Mouse (Mus musculus) lung, postnatal 25 days (tissue): Measurements from ENCODE around the gene Pmepa1.

Source experiments
- DNase-seq: peaks from one replicate; pipeline ENCODE4 v3.0.0; 2022; ENCODE audit warnings: low spot score

The Pmepa1 gene

GRCm38 (mm10) chr2:173225906-173226305 lies 50.4 kb downstream of the Pmepa1 start:
- no peak for DNase-seq

DNA sequence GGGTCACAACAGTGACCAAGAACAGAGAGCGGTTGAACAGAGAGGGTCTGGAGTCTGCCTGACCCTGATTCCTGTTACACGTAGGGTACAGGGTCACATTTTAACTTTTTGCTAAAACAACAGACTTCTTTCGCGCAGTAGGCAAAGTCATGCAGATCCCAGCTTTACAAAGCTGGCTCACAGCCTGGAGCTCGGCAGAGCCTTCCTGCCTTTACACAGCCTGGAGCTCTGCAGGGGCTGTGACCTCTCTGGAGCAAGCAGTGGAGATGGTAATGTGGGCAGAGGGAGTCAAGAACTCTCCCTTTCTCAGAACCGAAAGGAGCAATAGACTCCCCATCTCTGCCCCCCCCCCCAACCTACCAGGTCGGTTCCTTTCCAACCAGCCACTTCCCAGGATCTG lies 51.5 kb downstream of the Pmepa1 start:
- no peak for DNase-seq

GRCm38 (mm10) chr2:173224097-173224496 lies 52.2 kb downstream of the Pmepa1 start:
- no peak for DNase-seq

DNA sequence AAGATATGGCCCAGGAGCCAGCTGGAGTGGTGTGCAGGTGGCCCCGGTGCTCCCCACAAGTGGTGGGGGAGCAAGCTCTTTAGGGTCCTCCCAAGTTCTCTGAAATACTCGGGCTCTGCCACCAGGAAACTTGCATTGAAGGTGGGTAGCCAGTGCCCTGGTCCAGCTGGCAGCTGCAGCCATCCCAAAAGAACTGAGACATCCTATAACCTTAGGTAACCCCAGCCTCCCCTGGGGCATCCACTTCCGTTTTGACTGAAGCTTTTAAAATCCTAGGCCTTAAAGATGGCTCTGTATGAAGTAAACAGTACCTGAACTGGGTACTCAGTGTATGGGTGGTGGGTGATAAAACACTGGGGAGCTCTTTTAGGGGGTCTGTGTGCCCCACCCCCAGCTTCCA lies 52.8 kb downstream of the Pmepa1 start:
- no peak for DNase-seq

GRCm38 (mm10) chr2:173220754-173221153 lies 55.6 kb downstream of the Pmepa1 start:
- no peak for DNase-seq

DNA sequence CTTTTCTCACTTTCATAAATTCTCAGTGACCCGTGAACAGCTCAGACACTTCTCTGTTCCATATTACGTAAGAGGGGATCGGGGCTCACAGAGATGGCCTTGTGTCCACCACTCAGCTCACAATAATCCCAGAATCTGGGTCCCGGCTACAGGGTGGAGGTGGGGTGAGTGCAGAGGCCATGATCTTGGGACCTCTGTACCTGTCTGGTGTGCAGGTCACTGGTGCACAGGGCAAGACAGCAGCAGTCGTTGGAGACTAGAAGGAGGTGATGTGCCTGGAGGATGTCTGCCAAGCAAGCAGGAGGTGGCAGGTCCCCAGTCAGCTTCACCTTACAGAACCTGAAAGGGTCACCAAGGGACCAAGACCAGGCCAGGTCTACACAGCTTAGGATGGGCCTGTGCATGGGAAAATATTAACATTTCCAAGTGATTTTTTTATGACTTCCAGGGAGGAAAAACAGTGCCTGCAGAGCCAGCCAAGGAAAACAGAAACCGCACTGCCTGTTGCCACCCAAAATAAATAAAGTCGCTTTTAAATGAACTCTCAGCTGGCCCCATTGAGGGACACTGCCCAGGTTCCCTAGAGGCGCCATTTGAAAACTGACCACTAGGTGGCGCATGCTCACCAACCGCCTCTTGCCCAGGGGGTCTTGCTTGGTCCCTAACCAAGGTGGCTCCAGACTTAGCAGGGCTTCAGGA lies 56.9 kb downstream of the Pmepa1 start:
- DNase-seq, result no peak

DNA sequence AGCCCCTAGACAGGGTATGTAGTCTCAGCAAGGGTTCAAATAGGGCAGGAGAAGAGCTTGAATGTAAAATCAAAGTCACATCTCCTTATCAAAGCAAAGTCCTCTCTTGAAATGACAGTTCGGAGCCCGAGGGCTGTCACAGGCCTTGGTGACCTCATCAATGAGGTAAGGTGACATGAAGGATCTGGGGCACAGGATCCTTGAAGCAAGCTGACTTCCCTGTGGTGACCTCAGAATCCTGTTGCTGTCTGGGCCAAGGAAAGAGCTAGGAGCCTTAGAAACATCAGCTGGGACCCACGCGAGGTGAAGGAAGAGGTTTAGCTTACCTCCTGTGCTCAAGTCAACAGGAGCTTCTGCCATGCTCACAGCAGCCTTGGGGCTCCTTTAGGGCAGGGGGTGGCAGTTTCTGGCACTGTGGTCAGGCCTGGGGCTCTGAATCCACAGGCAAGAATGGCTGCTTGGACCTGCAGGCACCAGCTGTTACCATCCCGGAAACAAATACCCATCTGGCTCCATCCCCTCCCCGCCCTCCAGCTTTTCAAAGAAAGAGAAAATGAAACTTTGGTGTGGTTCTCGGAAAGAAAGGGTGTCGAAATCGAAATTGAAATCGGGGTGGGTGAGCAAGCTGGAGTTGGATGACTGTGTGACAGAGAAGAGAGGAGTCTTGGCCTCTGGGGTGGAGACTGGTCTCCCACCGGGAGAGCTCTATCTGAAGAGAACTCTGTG lies 57.8 kb downstream of the Pmepa1 start, which contains the start of gene Zbp1:
Gene Zbp1 (minus strand): TSS at position 508 of the 726 bp plus-strand sequence.
- DNase-seq, result peak; percentile 62

GRCm38 (mm10) chr2:173217763-173218258 lies 58.5 kb downstream of the Pmepa1 start:
- DNase-seq, result no peak

DNA sequence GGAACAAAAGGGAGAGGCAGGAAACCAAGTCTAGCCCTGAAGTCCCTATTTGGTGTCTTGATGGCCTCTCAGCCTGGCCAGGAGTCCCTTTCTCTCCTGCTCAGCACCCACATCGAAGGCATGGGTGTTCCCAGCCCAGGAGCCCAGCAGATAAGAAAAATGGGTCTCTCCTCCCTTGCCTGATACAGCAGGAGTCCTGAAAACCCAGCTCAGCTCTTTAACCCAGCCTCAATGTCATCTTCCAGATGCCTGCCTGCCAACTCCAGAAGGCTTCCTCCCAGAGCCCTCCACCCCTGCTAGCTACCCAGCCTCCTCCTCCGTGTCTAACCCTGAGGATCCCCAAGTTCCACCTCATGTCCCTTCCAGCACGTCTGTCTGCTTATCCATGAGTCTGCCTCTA lies 59.1 kb downstream of the Pmepa1 start:
- no peak for DNase-seq

- no peak for DNase-seq
Measured at GRCm38 (mm10) chr2:173216840-173217239, 59.5 kb downstream of the Pmepa1 start.

GRCm38 (mm10) chr2:173212227-173212626 lies 64.1 kb downstream of the Pmepa1 start:
- DNase-seq, result no peak

DNA sequence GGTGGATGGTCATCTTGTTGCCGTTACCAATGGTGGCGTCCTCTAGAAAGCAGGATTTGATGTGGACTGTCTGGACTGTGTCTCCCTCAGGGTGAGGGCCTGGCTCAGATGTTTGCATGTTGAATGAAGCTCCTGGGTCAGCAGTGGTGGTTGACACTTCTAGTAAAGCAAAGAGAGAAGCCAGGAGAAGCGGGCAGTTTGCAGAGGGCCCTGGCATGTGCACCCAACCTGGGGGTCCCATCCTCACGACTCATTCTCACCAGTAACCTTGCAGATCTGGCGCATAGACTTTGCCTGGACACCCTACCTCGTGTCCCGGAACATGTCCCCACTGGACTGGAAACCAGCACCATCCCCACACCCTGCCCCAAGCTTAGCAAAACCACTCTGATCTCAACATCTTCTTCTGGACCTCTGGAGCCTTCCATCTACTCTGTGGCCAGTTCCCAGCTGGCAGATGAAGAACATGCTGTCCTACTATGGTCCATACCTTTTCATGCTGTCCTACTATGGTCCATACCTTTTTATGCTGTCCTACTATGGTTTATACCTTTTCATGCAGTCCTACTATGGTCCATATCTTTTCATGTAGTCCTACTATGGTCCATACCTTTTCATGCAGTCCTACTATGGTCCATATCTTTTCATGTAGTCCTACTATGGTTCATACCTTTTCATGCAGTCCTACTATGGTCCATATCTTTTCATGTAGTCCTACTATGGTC lies 67.1 kb downstream of the Pmepa1 start:
- no peak for DNase-seq

GRCm38 (mm10) chr2:173207051-173207450 lies 69.3 kb downstream of the Pmepa1 start:
- no peak for DNase-seq

GRCm38 (mm10) chr2:173205563-173206099 lies 70.7 kb downstream of the Pmepa1 start:
- DNase-seq, result no peak

DNA sequence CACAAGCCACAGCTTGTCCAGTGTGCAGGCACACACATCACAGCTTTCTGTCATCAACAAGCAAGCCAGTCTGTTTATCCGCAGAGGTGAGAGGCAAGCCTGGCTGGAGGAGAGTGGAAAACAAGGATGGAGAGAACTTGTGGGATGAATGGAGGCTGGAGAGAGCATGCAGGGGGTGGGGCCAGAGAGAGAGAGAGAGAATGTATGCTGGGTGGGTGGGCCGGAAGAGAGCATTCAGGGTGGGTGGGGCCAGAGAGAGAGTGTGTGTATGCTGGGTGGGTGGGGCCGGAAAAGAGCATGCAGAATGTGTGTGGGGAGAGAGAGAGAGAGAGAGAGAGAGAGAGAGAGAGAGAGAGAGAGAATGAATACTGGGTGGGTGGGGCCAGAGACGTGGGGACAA lies 71.7 kb downstream of the Pmepa1 start:
- no peak for DNase-seq

GRCm38 (mm10) chr2:173203726-173204125 lies 72.6 kb downstream of the Pmepa1 start:
- DNase-seq, result no peak

DNA sequence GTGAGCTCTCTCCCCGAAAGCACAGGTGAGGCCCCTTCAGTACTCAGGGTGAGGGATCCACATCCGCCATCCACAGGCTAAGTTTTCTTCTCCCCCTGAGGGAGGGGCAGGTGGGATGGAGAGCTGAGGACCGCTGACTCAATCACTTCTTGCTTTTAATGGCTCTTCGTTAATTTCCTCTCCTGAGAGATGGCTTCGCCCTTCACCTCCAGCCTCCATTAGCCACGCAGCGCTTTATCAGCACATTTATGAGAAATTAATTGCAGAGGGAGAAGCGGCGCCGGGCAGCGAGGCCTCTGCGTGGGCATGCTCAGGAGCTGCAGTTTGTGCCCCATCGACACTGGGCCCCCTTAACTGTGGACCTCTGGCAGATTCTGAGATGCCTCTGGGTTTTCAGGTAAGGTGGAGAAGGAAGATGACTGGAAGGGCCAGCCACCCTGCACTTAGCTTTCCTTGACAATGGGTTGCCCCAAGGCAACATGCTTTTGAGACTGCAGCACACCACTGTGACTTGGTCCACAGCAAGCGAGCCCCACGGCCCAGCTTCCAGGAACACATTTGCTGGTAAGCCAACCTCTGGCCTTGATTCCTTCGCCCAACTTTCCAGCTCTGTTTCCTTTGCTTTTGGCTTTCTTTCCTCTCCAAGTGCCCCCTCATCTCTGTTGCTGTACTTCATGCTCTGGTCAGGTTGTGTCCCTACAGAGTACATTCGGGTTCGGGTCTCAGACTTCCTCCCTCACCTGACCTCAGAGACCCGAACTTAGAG lies 73.2 kb downstream of the Pmepa1 start:
- no peak for DNase-seq

- DNase-seq, result no peak
Measured at GRCm38 (mm10) chr2:173194796-173195195, 81.5 kb downstream of the Pmepa1 start.

DNA sequence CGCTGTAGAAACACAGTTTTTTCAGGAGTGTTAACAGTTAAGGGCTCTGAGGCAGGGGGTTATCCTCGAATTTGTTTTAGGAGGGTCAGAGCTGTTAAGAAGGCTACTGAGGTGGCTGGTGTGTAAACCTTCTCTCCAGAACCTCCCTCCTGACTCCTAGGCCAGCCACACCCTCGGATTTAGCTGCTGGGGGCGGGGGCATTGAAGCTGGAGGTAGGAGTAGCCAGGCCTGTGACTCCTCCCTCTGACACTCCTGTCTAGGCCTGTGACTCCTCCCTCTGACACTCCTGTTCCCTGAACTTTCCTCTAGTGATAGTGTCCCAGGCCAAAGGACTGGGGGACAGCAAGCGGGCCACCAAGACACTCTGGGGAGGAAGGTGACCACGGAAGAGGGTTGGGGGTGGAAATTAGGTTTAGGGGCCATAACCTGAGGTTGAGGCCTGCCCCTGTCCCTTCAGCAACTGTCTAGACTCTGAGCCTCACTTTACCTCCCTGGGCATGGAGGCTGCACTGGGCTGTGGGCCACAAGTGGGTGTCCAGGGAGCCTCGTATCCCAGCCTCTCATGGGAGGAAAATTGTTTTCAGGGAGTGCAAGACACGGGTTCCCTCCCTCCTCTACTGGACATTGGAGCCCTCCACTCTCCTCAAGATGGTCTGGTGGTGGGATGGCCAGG lies 89.0 kb downstream of the Pmepa1 start:
- DNase-seq, result peak; percentile 34

DNA sequence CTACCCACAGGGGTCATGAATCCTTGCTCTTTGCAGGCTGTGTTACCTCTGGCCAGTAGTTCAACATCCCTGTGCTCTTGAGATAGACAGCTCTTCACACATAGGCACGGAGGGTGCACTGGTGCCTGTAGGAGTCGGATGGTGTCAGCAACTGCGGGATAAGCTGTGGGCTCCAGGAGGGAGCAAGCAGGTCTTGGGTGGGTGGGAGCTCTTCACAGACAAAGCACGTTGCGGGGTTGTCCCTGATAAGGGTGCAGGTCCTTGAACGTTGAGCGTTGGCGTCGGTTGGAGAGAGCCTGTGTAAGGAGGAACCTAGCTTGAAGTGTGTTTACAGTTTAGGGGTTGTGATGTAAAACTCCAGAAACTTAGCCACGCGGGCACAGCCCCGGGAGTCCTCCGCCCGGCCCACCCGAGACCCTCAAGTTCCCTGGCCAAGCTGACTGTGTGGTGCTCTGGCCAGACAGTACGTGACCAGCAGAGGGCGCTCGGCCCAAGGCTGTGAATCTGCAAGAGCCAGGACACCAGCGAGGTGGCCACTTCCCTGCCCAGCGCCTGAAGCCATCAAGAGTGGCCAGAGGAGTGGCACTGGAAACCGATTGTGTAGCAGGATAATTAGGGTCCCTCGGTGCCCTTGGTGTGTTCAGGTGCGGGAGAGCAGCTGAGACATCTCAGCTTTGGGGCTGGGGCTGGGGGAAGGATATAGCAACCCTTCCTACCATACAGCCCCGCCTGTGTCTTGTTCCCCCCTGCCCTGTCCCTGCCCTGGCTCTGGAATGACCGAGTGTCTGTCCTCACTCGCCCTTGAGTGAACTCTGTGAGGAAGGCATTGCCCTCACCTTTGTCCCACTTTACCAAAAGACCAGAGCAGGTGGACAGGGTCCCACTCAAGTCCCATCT lies 90.0 kb downstream of the Pmepa1 start:
- DNase-seq, result peak; percentile 74
